Mouse (Mus musculus): ENCODE results near the gene Col2a1.

Gene Col2a1

DNA sequence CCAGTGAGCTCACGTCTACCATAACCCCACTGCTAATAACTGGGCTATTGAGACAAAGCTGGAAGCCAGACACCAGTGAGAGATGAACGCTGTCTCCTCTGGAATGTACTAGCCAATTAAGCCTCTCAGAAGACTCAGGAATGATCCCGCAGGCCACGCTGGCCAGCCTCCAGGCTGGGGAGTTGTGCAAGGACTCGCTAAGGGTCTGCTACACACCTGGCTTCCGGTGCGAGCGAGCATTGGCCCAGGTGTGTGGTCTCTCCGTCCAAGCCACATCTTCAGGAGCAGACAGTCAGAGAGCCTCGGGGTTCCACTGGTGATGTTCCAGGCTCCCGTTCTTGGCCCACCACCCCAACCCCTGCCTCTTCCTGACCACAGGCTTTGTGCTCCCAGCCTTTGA, 48.1 kb downstream of the Col2a1 start:
- no peak for DNase-seq

DNA sequence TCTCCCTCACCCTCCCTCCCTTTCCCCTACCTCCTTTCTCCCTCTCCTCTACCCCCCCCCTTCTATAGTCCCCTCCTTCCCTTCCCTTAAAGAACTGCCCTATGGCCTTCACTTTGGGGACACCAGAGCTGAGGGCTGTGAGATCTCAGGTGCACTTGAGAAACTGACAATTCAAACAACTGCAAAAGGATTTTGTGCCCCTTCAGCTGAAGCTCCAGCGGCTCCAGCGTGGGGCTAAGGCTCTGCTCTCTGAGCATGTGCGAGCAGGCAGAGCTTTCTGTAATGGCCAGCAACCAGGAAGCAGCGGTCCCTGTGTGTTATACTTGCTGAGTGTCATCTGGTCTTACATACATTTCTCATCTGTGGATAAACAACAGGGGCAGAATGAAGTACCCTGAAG, 48.8 kb downstream of the Col2a1 start:
- DNase-seq, result no peak

DNA sequence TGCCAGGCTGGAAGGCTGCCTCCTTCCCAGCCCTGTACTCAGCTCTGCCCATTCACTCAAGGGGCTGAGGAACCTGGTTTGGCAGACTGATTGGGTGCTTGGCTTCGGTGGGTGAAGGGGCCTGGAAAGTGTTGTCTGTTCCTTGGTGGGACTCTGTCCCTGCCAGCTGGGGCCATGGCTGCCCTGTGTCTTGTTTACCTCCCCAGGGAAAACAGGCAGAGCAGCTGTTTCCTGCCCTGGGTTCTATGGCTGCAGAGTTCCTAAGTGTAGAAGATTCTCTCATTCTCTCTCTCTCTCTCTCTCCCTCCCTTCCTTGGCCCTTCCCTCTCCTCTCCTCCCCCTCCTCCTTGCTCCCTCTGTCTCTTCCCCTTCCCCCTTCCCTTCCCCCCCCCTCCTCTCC, 49.2 kb downstream of the Col2a1 start:
- DNase-seq, result no peak

DNA sequence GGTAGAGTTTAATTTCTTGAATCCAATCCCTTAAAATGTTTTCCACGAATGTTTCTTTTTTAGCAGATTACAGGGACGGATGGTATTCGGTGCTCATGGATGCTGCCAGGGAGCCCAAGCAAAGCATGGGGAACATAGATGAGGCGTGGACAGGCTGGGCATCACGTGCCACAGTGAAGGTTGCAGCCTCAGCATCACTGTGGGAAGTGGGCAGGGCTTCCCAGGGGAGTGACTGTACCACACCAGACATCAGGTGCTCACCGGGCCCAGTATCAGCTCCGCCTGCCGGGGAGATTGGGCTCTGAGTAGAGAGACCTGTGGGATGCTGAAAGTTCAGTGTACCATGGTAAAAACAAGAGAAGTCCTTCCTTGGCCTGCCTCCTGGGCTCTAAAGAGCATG, 49.8 kb downstream of the Col2a1 start:
- DNase-seq, result no peak

DNA sequence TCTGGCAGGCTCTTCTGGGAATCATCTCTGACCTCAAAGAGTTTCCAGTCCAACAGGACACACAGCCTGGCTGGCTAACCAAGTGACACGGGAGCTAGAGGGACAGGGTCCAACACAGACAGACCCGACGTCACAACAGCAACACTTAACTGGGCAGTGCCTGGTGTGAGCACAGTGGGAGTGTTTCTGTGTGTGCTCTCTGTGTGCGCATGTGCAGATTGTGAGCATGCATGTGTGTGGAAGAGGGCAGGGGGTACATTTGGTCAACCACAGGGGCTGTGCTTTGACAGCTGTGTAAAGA, 51.7 kb downstream of the Col2a1 start:
- no peak for DNase-seq

DNA sequence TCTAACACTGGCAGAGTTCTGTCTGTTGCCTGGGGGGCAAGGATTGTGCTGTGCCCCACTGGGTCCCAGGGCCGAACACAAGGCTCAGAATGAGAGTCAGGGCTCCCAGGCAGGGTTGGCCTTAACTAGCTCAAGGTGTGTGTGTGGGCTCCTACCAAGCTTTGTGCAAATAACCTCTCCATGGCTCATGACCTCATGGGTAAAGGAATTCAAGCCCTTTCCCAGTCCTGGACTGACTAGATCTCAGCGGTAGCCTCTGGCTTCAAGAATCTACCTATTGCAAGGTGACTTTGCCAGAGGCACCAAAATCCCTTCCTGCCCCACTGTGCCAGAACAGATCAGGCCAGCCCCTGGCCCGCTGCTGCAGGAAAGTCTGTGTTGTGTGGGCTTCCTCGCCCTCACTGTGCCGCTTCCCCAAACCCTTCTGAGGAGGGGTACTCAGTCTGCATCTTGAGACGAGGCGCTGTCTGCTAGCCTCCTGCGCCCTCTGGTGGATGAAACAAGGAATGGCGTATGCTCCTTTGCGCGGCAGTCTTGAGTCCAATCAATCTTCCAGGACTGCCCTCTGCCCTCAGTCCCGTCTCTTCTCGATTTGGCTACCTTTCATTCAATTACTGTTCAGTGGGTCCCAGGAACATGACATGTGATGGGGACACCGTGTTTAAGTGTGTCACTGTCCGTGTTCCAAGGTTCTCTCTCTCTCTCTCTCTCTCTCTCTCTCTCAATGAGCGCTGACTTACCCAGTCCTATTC, 52.2 kb downstream of the Col2a1 start:
- DNase-seq, result peak; percentile 78

DNA sequence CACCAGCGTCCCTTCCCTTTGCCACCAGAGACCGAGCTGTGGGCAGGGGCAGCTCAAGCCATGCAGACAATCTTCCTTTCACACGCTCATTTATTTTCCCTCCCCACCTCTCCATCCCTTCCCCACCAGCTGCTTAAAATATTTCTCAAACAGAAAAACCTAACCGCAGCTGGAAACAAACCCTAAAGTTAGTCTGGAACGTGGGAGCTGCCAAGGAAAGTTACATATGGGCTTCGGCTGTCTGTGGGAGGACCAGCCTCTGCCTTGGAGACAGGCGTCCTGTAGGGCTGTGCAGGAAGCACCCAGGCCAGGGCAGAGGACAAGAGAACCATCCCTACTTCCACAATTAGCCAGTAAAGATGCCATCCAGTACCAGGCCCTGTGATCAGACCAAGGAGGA, 54.3 kb downstream of the Col2a1 start:
- DNase-seq, result no peak

DNA sequence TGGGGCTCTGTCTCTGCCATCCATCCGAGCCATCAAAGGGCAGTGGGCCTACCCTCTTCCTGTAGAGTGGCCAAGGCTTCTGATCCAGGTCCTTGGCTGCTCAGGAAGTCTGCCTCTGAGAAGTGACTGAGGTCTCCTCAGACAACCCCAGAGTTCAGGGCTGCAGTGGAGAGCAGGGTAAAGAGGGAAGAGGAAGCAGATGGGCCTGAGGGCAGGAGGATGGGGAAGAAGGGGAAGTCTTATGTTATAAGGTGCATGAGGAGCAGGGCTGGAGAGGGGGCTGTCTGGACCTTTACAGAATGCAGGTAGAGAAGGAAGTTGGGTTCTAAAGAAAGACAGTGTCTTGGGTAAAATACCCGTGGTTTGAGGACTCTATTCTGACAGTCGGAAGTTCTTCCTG, 54.8 kb downstream of the Col2a1 start:
- DNase-seq, result no peak

DNA sequence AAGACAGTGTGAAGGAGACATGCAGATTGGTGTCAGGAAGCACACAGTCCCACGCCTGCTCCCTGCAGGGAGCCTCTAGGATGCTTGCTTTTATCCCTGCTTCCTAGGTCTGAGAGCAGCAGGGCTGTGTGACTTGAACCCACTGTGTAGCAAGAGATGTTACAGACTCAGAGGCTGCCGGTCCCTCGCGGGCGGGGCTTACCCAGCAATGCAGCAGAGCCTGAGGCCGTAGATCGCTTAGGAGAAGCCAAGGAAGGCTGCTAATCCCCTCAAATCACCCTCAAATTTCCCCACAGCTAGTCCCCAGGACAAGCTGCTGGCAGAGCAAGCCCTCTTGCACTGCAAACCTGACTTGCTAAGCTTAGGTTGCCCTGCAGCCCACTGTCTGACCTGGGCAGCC, 55.8 kb downstream of the Col2a1 start:
- no peak for DNase-seq

DNA sequence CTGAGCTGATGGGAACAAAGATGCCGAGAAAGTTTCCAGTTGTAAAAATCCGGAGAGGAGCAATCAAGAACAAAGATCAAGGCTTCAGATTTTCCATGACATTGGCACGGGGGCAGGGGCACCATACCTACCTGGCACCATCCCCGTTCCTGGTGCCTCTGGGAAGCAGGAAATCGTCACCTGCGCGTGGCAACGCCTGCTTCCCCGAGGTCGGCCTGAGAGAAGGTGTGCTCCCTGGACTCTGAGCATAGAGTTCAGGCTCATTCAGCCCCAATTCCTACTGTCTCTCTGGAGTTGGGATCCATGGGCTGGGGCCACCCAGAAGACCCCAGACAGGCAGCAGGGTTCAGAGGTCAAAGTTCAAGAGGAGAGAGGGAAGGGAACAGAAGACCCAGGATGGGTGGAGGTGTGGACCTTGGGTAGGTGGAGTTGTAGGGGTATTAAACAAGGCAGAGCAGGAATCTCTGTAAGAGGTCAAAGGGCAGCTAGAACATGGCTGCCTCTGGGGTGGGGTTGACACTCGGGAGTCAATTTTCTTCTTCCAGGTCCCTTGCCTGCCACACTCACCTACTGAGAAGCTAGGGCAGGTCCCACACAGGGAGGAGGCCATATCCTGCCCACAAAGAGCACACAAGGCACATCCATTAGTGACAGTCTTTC, 58.7 kb downstream of the Col2a1 start:
- DNase-seq, result no peak

DNA sequence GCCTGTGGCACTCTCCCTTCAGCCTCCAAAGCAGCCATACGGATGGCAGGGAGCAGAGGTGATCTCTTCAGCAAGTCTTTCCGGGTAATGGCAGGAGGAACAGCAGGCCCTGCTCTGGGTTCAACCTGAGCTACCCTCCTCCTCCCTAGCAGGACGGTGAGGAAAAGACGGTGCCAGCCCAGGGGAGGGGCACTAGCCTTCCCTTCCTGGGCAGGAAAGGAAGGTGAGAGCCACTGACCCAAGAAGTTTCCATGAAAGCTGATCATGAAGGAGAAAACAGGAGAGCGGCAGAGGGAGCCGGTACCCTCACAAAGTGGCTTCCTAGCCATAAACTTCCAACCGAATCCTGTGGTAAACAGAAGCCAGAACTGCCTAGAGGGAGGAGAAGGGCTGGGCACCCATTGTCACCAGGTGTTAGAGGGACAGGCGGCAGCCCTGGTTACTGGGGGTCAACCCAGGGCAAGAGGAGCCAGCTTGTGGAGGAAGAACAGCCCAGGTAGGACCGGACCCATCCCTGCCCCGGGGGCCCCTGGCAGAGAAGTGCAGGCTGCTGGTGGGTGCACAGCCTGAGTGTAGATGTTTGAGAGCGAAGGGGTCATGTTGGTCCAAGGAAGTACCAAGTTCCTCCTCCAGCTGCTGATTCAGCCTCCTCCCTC, 59.4 kb downstream of the Col2a1 start:
- DNase-seq, result no peak

DNA sequence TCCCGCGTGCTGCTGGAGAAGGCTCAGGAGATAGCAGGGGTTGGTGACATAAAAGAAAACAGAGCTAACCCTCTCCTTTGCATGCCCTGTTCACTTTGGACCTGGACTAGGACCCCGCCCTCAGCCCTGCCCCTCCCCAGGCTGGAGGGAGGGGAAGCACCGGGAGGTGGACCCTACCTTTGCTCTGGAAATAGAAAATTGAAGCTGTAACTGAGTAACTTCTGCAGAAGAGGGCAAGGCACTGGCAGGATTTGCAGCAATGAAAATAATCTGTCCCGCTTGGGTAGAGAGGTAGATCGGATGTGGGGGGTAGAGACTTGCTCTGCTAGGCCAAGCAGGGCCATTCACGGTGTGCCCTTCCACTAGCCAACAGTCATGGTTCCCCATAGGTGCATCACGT, 61.1 kb downstream of the Col2a1 start:
- DNase-seq, result no peak

DNA sequence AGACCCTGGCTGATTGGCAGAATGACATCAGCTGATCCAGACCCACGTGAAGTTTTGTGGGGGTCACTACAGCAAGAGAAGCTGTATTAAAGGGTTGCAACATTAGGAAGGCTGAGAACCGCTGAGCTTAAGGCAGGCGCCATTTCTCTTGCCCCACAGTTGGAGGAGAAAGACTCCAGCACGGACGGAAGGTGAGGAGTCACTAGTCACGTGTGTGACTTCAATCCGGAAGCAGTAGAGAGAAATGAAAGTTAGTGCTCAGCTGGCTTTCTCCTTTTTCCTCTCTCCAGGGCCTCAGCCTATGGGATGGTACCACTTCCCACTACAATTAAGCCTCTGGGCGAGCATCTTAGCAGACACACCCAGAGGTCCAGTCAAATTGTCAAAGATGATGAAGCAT, 62.0 kb downstream of the Col2a1 start:
- no peak for DNase-seq

DNA sequence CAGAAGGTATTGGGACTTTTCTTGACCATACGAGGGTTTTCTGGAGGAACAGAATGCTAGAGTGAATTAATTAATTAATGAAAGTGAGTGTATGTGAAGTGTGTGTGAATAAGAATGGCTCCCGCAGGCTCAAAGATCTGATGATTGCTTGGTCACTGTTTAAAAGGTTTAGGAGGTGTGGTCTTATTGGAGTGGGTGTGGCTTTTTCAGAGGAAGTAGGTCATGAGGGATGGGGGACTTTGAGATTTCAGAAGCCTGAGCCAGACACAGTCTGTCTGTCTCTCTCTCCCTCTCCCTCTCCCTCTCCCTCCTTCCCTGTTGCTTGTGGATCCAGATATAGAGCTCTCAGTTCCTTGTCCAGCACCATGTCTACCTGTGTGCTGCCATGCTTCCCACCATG, 63.2 kb downstream of the Col2a1 start:
- no peak for DNase-seq

DNA sequence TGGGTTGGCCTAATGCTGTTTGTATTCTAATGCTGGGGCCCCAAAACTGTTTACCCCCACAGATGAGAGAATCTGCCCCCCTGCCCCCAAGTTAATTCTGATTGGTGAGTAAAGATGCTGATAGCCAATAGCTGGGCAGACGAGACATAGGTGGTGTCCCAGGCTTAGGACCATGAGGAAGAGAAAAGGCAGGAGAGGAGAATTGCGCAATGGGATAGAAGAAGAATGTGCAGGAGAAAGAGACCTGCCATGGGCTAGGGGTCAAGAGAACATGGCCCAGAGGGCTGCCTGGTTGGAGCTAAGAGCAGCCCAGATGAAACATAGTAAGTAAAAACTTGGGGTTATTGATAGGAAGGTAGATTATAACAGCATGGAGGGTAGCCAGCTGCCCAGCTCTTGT, 64.4 kb downstream of the Col2a1 start:
- DNase-seq, result no peak

DNA sequence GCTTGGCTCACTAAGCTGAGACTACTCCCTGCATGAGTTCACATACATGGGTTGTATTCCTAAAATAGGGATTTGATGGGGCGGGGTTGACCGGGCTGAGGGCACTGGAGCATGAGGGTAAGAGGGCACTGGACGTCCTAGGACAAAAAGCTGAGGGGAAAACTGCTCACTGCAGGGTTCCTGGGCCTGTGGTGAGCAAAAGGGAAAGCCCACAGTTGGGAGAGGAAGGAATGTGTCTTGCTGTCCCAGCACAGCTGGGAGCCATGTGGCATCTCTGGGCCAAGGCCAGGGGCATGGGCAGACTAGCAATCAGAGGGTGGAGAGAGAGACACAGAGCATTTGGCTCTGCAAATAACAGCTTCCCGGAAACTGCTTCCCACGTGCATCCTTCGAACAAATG, 65.9 kb downstream of the Col2a1 start:
- no peak for DNase-seq

DNA sequence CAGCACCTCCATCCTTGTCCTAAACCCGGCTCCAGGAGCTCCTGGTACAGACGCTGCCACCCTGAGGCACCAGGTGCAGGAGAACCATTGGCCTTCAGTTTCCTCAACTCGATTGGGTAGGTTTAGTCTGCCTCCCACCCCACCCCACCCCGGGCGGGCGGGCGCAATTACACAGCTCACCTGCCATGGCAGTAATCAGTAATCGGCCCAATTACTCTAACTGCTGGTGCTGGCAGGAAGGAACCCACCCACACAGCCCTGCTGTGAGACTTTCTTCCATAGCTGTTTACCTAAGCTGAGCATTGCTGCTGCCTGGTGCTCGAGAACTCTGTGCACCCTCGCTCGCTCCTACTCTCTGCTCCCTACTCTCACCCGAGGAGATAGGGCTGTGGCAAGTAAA, 72.1 kb downstream of the Col2a1 start:
- no peak for DNase-seq

DNA sequence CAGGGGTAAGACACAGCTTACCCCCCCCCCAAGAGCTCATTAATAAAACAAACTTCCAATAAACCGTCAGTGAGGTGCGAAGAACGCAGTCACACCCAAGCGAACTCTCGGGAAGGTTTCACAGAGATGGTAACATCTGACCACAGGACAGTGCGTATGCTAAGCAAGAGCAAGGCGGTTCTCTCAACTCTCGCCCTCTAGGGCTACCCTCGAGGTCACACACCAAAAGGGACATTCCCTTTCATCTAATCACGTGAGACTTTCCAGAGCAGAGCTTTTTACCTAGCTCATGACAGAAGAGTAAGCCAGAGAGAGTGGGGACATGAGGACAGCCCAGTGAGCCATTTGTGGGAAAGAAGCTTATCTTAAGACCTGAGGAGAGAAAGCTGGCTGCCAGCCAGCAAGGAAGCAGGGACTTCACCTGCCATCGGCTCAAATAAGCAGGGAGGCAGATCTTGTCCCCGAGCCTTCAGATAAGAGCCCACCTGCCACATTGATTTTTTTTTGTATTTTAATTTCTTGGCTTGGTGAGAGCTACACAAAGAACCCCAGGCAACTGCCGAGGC, 75.2 kb downstream of the Col2a1 start:
- DNase-seq, result no peak

DNA sequence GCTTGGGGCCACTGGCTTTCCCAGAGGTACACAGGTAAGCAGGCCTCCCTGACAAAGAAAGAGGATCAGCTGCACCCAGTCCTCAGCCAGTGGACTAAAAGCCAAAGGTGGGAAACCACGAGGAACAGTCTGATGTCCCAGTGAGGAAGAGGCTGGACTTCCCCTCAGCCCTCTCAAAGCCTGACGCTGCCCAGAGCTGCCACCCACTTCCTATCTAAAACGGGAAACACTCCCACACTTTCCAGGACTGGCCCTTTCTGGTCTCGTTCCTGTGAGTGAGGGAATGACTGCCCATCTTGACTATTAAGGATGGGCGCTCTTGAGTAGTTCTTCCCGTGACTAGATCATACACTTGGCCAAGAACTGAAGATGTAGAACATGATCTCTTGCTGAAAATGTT, 76.7 kb downstream of the Col2a1 start:
- no peak for DNase-seq

DNA sequence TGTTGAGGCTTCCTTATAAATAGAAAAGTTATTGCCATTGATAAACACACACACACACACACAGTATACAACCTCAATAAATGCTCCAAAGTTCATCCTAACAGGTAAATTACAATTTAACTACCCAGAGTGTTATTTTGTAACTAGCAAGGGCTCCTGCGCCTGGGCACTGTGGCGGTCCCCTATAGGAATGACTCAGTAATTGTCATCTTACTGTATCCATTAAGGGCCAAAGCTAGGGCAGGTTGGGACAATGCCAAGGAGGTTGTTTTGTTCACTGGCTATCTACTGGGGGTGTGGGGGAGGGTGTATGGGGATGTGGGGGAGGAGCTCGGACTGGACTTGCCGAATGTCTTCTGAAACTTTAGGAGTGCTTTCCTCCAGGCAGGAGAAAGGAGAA, 77.5 kb downstream of the Col2a1 start:
- DNase-seq, result no peak

Measured in thymus, postnatal 4 days (tissue).